Mouse (Mus musculus): Measurements from ENCODE around the gene Gas1. TPM values are rescaled to one million over a fixed set of nuclear protein-coding genes. Genes with fewer than 3 reads are reported as not detected.

Gas1 gene
- polyA plus RNA-seq, 1 experiment from 2014 or later: 299 TPM

- WGBS: 88% methylated on average over 5 of the region's 5 CpGs
- Histone ChIP-seq H3K4me1 (peaks cover 4% of the 10 kb centered on the region; the same call in 1 of the 2 replicates), H3K4me3 (no peak overlapping the region), H3K4me2 (no peak overlapping the region), H3K9ac (no peak overlapping the region), H3K27me3 (no peaks in the 10 kb centered on the region), H3K9me3 (no peaks in the 10 kb centered on the region), H3K36me3 (no peaks in the 10 kb centered on the region), H3K27ac (no peak overlapping the region)
- ATAC-seq (ENCODE audit: insufficient number of reproducible peaks, low FRiP score, low TSS enrichment, low read depth): no peak
These were observed 42.7 kb downstream of the Gas1 start for GRCm38 (mm10) chr13:60134439-60134799.

GRCm38 (mm10) chr13:60133716-60134438 lies 43.3 kb downstream of the Gas1 start:
- Histone ChIP-seq H3K4me1 (peaks cover 4% of the 10 kb centered on the region; the same call in 1 of the 2 replicates), H3K4me2 (no peak overlapping the region), H3K9ac (no peak overlapping the region), H3K9me3 (no peaks in the 10 kb centered on the region), H3K27me3 (no peaks in the 10 kb centered on the region), H3K36me3 (no peaks in the 10 kb centered on the region), H3K4me3 (no peak overlapping the region), H3K27ac (no peak overlapping the region)
- no peak for ATAC-seq (ENCODE audit: insufficient number of reproducible peaks, low FRiP score, low TSS enrichment, low read depth)
- 19% methylated on average over 10 of the region's 10 CpGs for WGBS

DNA sequence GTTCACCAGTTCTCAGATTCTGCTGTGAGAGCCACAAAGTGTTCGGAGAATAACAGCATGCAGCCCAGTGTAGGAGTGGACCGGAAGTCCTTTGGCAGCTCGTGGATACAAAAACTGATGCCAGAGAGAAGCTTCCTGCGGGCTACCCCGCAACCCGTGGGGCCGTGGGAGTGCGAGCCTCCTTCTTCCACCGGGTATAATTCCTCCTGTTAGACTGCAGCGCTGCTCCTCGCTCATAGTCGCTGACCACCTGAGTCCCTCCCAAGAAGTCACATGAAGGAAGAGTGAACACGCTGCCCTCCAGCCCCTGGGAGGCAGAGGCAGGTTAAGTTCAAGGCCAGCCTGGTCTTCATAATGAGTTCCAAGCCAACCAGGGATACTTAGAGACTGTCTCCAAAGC lies 45.4 kb downstream of the Gas1 start:
- Histone ChIP-seq H3K4me2 (no peak overlapping the region), H3K4me3 (no peak overlapping the region), H3K27ac (no peak overlapping the region), H3K27me3 (no peaks in the 10 kb centered on the region), H3K36me3 (no peaks in the 10 kb centered on the region), H3K9me3 (no peaks in the 10 kb centered on the region), H3K4me1 (peaks cover 4% of the 10 kb centered on the region; the same call in 1 of the 2 replicates), H3K9ac (no peak overlapping the region)
- WGBS: 62% methylated on average over 13 of the region's 13 CpGs
- ATAC-seq (ENCODE audit: insufficient number of reproducible peaks, low FRiP score, low TSS enrichment, low read depth): no peak

GRCm38 (mm10) chr13:60129541-60129940 lies 47.6 kb downstream of the Gas1 start:
- peaks cover 19% of the 10 kb centered on the region for H3K4me1 ChIP-seq
- no peak overlapping the region for H3K4me2 ChIP-seq
- peaks cover 2% of the 10 kb centered on the region; the same call in 1 of the 2 replicates for H3K27me3 ChIP-seq
- ATAC-seq (ENCODE audit: insufficient number of reproducible peaks, low FRiP score, low TSS enrichment, low read depth): no peak
- H3K27ac ChIP-seq: no peak overlapping the region
- no peak overlapping the region for H3K9ac ChIP-seq
- H3K9me3 ChIP-seq: no peaks in the 10 kb centered on the region
- WGBS: 46% methylated on average over 9 of the region's 9 CpGs
- no peaks in the 10 kb centered on the region for H3K36me3 ChIP-seq
- H3K4me3 ChIP-seq: no peak overlapping the region

DNA sequence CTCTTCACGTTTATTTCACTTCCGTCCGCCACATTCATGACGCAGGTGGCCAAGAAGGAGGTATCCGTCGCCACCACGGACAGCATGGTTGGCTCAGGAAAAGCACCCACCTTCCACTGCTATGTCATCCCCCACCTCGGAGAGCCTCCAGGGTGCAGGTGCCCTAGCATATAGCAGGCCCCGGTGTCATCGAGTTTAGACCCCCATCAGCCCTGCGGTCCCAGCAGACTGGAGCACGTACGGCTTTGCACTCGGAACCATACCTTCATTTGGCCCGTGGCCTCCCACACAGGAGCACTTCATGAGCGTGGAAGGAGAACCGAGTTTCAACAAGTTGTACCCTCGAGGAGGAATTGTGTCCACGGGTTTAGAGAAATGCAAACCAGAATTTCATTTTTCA lies 50.8 kb downstream of the Gas1 start:
- Histone ChIP-seq H3K9me3 (no peaks in the 10 kb centered on the region), H3K9ac (no peak overlapping the region), H3K4me2 (0 out of 2 replicates have a peak overlapping the region, but pooled peaks have one; percentile 3), H3K4me1 (peaks cover 30% of the 10 kb centered on the region), H3K27ac (no peak overlapping the region), H3K27me3 (peaks cover 2% of the 10 kb centered on the region; the same call in 1 of the 2 replicates), H3K4me3 (no peak overlapping the region), H3K36me3 (no peaks in the 10 kb centered on the region)
- no peak for ATAC-seq (ENCODE audit: insufficient number of reproducible peaks, low FRiP score, low TSS enrichment, low read depth)
- 51% methylated on average over 19 of the region's 19 CpGs for WGBS

DNA sequence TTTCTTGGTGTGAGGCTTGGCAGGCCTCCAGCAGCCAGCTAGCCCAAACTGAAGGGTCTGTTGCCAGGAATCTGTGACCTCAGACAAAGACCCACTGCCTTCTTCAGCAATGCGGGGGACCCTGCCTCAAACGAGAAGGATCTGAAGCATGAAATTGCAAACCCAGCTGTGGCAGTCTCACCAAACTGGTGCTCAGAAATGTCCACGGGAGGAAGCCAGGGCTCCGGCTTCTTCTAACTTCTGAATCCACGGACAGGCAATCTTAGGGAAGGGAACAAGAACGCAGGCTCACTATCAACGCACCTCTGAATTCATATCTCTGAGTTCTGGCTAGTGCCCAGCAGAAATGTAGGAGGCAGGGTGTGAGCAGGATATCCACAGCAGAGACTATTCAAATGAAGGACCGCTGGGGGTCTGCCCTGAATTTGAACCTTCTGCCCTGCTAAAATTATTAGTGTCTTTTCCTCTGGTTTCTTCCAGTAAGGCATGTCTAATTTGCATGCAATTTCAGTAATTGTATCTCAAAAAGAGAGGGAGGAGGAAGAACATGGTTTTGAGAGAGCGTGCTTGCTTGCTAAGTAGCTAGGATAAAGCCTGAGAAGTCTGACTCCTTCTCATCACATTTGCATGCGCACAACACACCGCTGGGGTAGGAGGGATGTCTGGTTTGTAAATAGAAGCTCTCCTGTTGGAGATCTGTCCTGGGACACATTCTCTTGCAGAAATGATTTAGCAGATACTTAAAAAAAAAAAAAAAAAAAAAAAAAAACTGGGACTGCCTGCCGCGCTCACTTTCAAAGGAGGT lies 51.5 kb downstream of the Gas1 start:
- Histone ChIP-seq H3K27ac (no peak overlapping the region), H3K4me1 (peaks cover 30% of the 10 kb centered on the region), H3K9ac (no peak overlapping the region), H3K27me3 (peaks cover 2% of the 10 kb centered on the region; the same call in 1 of the 2 replicates), H3K36me3 (no peaks in the 10 kb centered on the region), H3K4me2 (0 out of 2 replicates have a peak overlapping the region, but pooled peaks have one; percentile 3), H3K9me3 (no peaks in the 10 kb centered on the region), H3K4me3 (no peak overlapping the region)
- WGBS: 25% methylated on average over 13 of the region's 13 CpGs
- no peak for ATAC-seq (ENCODE audit: insufficient number of reproducible peaks, low FRiP score, low TSS enrichment, low read depth)

DNA sequence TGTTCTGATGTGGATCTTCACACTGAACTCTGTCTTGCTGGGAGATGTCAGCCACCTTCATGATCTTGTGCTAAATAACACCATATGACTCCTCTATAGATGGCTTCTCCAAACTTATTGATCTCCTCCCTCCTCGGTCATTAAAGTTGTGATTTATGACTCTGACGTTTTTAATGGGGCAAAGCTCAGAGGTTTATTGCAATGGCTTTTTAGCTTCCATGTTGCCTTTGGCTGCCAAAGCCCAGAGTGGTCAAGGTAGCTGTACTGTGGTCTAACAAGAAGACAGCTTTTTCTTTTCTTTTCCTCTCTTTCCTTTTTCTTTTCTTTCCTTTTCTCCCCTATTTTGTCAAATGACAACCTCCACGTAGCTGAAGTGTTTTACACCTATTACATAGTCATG lies 52.1 kb downstream of the Gas1 start:
- Histone ChIP-seq H3K4me2 (no peak overlapping the region), H3K27me3 (peaks cover 2% of the 10 kb centered on the region; the same call in 1 of the 2 replicates), H3K9ac (no peak overlapping the region), H3K4me3 (no peak overlapping the region), H3K36me3 (no peaks in the 10 kb centered on the region), H3K27ac (no peak overlapping the region), H3K4me1 (peaks cover 30% of the 10 kb centered on the region), H3K9me3 (no peaks in the 10 kb centered on the region)
- ATAC-seq (ENCODE audit: insufficient number of reproducible peaks, low FRiP score, low TSS enrichment, low read depth): no peak
- 26% methylated on average over 3 of the region's 3 CpGs for WGBS

- WGBS: 40% methylated on average over 7 of the region's 7 CpGs
- H3K4me2 ChIP-seq: no peak overlapping the region
- H3K4me3 ChIP-seq: no peak overlapping the region
- H3K36me3 ChIP-seq: no peaks in the 10 kb centered on the region
- no peak overlapping the region for H3K27ac ChIP-seq
- no peak for ATAC-seq (ENCODE audit: insufficient number of reproducible peaks, low FRiP score, low TSS enrichment, low read depth)
- no peaks in the 10 kb centered on the region for H3K9me3 ChIP-seq
- H3K9ac ChIP-seq: no peak overlapping the region
- peaks cover 30% of the 10 kb centered on the region for H3K4me1 ChIP-seq
- peaks cover 2% of the 10 kb centered on the region; the same call in 1 of the 2 replicates for H3K27me3 ChIP-seq
These were observed 52.7 kb downstream of the Gas1 start for GRCm38 (mm10) chr13:60124456-60124855.

All from limb, embryonic 15.5 days (tissue).